Mouse (Mus musculus) adrenal gland, postnatal 36 days (tissue): Measurements from ENCODE around the gene Rab7b. TPM values are rescaled to one million over a fixed set of nuclear protein-coding genes. Genes with fewer than 3 reads are reported as not detected.

Source experiments
- DNase-seq, 2 experiments: peaks; one replicate each; pipeline ENCODE4 v3.0.0; 2021; ENCODE audit warnings: mixed read lengths in 1 of 2
- total RNA-seq, 2 experiments: library from RNA; stranded (reverse); gene quantifications; 2 replicates each; pipeline ENCODE4 v1.2.3; 2021

Gene Rab7b
- total RNA-seq, 2 experiments from 2014 or later, result 3.3 to 5.8 TPM

DNA sequence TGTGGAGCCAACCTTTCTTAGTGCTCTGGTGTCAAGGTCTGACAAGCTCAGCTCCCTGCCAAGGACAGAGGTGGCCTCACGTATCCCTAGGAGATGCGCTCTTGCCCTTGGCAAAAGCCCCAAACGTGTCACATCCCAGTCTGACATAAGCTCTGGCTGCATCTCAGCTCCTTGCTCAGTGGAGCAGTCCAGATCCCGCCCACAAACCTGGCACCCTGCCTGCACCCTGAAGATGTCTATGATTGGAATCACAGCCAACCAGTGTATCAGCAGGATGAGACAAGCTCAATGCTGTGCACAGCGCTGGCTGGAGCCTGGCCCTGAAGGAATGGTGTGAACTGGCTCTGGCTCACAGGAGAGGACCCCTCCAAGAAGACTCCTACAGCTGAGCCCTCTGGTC lies 48.8 kb downstream of the Rab7b start:
- DNase-seq, result peak; percentile 96 to 97

DNA sequence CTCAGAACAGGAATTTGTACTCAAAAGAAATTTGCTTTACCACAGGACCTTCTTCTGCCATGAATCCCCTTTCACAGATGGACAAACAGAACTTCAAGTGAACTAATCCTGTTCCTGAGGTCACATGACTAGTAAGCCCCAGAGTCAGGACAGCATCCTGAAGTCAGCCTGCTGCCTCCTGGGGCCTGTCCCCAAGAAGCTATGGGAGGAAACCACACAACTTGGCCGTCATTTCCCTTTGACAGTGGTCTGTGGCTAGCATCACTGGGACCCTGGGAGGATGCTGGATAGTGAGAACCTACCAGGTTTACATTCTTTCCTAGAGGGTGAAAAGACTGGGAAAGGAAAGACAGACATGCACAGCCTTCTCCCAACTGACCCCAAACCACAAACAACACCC lies 50.3 kb downstream of the Rab7b start:
- DNase-seq, result no peak

DNA sequence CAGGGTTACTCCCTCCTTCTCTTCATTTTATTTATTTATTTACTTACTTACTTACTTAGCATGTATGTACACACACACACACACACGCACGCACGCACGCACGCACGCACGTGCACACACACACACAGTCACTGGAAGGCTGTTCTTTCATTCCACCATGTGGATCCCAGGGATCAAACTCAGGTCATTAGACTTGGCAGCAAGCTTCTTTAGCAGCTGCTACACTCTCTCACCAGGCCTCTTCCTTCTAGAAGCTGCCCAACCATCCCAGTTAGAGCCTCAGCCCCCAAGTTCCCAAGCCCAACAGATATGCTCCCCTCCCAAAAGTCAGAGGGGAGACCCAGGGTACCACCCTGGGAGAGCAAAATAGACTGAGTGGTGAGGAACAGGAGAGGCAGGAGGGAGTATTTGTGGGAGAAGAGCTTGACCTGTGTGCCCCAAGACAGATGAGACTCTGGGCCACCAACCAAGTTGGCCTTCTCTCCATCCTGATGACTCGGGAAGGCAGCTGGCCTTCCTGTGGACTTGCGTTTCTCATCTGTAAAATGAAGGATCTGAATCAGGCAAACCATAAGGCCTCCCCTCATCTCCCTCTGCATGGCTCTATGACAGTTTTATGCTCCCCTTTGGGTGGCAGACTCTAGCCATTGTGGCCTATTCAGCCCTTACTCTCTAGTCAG lies 51.1 kb downstream of the Rab7b start:
- DNase-seq, result no peak

- DNase-seq, result no peak
Measured at GRCm38 (mm10) chr1:131743868-131744464, 55.5 kb downstream of the Rab7b start, which contains the start of gene Slc26a9. Gene Slc26a9 (plus strand): TSS chr1:131744022.

- no peak for DNase-seq
Measured at GRCm38 (mm10) chr1:131745391-131745790, 56.9 kb downstream of the Rab7b start.

DNA sequence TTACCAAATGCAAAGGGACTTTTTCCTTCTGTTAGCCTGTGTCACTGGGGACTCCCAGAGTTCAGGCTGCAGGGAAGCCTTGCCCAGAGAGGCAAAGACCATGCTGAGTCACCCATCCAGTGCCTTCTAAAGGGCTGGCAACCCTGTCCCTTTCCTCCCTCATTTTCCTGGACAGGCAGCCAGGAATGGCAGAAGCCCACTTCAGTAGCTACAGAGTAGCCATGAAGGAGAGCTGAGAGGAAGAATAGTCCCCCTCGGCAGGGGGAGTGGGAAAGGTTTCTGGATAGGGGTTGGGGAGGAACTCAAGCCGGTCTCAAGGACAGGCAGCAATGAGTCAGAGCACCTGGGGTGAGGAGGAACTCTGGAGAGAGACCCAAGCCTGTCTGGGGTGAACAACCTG lies 59.3 kb downstream of the Rab7b start:
- DNase-seq, result peak; percentile 52 to 57

- no peak for DNase-seq
Measured at GRCm38 (mm10) chr1:131748636-131749035, 60.1 kb downstream of the Rab7b start.

DNA sequence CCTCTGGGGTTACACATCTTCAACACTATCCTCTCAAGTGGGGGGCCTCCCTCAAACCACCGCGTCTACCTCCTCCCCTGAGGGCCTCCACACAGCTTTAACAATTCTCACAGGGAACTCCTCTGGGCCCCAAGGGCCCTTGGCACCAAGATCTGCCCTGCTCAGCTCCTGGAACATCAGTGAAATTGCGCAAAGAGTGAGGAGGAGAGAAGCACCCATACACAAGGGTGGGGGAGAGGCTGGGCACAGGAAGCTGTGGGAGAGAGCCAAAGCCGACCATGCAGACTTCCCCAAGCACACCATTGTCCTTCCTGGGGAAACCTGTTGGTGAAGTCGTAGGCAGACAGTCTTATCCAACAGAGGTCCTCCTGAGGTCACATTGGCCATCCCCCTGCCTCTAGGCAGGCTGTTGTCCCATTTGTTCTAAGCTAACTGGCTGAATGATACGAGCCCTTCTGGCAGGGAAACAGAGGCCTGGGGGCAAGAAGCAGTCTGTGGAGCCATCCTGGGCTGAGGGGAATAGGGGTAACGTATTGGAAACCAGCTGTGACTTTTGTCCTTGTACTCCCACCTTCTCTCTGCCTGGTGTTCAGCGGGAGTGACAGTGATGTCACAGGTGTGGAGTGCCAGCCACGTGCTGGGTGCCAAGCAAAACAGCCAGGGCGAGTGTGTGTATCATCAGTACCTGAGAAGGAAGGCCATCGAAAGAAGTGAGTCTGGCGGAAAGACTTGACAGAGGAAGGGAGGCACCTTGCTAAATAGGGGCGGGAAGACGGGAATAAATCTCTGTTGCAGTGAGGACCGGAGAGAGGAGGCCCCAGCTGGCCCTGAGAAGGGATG lies 61.4 kb downstream of the Rab7b start:
- DNase-seq, result no peak

DNA sequence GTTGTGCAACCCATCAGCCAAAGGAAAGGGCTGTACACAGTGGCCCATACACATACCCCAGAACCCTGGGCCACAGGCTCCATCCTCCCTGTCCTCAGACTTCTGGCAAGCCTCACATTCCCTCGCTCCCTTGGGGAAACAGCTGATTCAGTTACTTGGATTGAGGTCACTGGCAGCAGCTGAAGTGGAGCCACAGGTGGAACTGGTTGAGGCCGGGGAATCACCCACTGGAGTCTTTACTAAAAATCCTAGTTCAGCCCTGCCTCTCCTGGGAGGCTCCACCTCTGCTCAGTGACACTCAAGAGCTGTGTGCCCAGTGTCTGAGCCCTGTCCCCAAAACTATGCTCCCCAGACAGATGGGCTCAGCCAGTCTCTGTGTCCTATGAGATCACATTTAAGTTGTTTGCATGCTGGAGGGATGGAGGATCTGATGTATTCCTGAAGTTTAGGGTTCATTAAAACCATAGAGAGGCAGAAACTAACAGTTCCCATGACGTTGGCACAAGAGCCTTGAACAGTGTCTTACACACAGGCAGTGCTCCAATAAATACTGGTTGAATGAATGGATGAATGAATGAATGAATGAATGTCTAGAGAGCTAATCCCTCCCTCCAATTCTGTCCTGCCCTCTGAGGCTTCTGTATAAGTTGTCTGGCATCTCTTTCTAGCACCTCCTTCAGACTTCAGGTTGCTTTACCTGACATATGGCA lies 62.8 kb downstream of the Rab7b start:
- DNase-seq, result no peak

- DNase-seq, result peak; percentile 57 to 76
Measured at GRCm38 (mm10) chr1:131751891-131752311, 63.4 kb downstream of the Rab7b start.

GRCm38 (mm10) chr1:131754212-131754829 lies 65.8 kb downstream of the Rab7b start:
- DNase-seq, result no peak

- peak; percentile 89 to 92 for DNase-seq
Measured at GRCm38 (mm10) chr1:131754916-131755315, 66.4 kb downstream of the Rab7b start.

DNA sequence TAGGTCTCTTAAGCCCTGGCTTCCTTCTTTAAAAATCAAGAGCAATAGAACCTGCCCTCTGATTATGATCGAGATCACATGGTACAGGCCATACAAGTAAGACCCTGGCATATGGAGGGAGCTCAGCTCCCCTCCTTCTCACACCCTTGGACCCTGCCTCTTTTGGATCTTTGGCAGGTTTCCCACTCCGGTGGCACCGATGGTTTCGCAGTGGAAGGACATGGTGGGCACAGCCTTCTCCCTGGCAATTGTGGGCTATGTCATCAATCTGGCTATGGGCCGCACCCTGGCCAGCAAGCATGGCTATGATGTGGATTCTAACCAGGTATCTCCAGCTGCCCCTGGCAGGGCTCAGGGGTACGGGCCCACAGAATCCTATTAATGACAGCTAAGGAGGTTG lies 68.7 kb downstream of the Rab7b start:
- DNase-seq, result no peak

DNA sequence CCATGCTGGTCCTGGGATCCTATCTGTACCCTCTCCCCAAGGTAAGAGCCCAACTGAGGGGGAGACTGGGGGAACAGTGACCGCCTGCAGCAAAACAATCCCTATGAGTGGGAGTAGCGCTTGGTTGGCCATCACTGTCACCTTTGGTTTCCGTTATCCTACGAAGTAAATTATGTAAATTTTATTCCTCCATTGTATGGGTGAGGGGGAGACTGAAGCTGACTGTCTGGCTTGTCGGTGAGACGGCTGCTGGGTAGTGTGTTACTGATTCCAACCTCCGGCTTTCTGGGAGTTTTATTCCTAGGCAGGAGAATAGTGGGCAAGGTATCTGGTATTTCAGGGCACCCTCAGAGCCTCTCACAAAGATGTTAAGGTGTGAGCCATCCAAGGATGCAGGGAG lies 70.3 kb downstream of the Rab7b start:
- DNase-seq, result no peak

DNA sequence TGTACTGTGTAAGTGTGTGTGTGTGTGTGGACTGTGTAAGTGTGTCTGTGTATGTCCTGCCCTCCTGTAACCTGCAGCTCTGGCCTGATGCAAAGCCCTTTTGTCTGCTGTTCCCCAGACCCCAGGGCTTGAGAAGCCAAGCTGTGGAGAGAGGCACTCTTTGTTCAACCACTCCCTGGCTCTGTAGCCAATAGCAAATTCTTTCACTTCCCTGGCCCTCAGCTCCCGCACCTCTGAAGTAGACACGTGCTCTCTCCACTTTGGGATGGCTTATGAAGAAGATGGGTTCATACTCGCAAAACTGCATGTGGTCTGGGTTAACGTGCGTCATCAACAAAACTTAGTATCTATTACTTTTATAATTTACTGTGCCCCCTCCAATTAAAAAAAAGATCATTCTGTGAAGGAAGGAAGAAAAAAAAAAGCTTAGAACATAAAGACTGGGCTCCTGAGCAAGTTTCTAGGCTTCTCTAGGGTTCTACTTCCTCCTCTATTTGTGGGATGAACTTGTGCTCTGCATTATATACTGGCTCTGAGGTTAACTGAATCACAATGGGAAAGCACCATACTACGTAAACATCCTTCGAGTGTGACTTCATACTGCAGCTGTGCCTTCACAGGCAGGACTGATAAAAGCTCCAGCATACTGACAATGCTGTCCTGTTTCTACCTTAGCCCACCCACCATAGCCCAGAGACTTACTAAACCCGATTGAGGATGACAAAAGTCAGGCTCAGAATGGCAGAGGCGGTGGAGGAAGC lies 71.4 kb downstream of the Rab7b start:
- no peak for DNase-seq

- no peak for DNase-seq
Measured at GRCm38 (mm10) chr1:131760428-131760820, 71.9 kb downstream of the Rab7b start.

- peak; percentile 54 to 71 for DNase-seq
Measured at GRCm38 (mm10) chr1:131761079-131761831, 72.8 kb downstream of the Rab7b start.

DNA sequence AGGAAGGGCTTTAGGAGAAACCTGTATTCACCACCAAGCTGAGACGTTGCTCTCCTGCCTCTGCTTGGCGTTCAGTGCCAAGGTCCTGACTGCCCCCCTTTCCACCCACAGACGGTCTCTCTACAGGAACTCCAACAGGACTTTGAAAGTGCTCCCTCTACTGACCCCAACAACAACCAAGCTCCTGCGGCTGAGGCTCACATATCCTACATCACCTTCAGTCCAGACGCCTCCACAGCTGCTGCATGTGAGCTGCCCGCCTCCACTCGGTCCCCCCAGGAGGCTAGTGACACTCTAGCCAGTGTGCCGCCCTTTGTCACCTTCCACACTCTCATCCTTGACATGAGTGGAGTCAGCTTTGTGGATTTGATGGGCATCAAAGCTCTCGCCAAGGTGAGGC lies 75.2 kb downstream of the Rab7b start:
- DNase-seq, result no peak

- DNase-seq, result peak in 1 of 2 experiments; percentile 38
Measured at GRCm38 (mm10) chr1:131764581-131765338, 76.3 kb downstream of the Rab7b start.
